Mouse (Mus musculus) ES-E14 (cell line): ENCODE measurements around the gene Kcnd2.

Experiments
- CHD2 ChIP-seq: IDR thresholded peaks from 2 replicates; pipeline ENCODE4 v1.6.1; 2014; ENCODE audit warnings: mild to moderate bottlenecking, low read depth, low read length, inconsistent platforms
- HCFC1 ChIP-seq: IDR thresholded peaks from 2 replicates; pipeline ENCODE4 v1.6.1; 2012; ENCODE audit warnings: low read length, inconsistent platforms, borderline replicate concordance; ENCODE audit not compliant: insufficient read depth
- MAFK ChIP-seq: IDR thresholded peaks from 2 replicates; pipeline ENCODE4 v1.6.1; 2014; ENCODE audit warnings: mild to moderate bottlenecking, low read depth, low read length, inconsistent platforms; ENCODE audit not compliant: insufficient read depth
- ZC3H11A ChIP-seq: IDR thresholded peaks from 2 replicates; pipeline ENCODE4 v1.6.1; 2012; ENCODE audit warnings: low read depth, mild to moderate bottlenecking, inconsistent platforms, low read length, borderline replicate concordance
- ZNF384 ChIP-seq: IDR thresholded peaks from 2 replicates; pipeline ENCODE4 v1.6.1; 2012; ENCODE audit warnings: low read depth, low read length, inconsistent platforms

DNA sequence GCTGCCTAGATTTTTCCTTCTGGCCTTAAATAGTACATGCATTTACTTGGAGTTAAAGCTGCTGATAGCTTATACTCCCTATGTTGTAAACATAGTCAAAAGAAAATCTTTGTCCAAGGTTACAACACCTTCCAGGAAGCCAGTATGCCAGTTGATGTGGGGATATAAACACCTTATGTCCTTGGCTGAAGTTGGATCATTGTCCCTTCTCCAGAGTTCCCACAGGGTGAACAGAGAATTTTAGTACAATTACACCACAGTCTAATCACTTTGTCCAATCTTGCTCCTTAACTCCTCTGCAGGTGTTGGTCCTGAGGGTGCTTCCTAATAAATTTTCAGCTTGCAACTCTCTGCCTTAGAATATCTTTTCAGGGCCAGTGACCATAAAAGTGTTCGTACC lies 48.7 kb upstream of the Kcnd2 start:
- no peak for TF ChIP-seq HCFC1
- no peak for TF ChIP-seq ZNF384
- no peak for TF ChIP-seq CHD2
- TF ChIP-seq MAFK = no peak
- no peak for TF ChIP-seq ZC3H11A
